Mouse (Mus musculus) forebrain, embryonic 13.5 days (tissue): Measurements from ENCODE around the gene Cplx2. TPM values are rescaled to one million over a fixed set of nuclear protein-coding genes. Genes with fewer than 3 reads are reported as not detected.

ENCODE experiments used
- ATAC-seq: fragments of 200-750 bp; cut with Nextera tagmentation; 2 replicates; pipeline ENCODE4 v1.8.0; 2017
- H3K27ac ChIP-seq: fragments of 300-500 bp; sonication (generic); 2 replicates; pipeline ENCODE4 v1.5.1; 2015; ENCODE audit warnings: inconsistent platforms, mild to moderate bottlenecking, moderate library complexity
- H3K27me3 ChIP-seq: fragments of 300-500 bp; sonication (generic); 2 replicates; pipeline ENCODE4 v1.6.1; 2015; ENCODE audit warnings: mild to moderate bottlenecking, inconsistent platforms
- H3K36me3 ChIP-seq: fragments of 300-500 bp; sonication (generic); 2 replicates; pipeline ENCODE4 v1.6.1; 2015; ENCODE audit warnings: mild to moderate bottlenecking, inconsistent platforms; ENCODE audit not compliant: poor library complexity, severe bottlenecking
- H3K4me1 ChIP-seq: fragments of 300-500 bp; sonication (generic); 2 replicates; pipeline ENCODE4 v1.6.1; 2015; ENCODE audit warnings: inconsistent platforms
- H3K4me2 ChIP-seq: fragments of 300-500 bp; sonication (generic); 2 replicates; pipeline ENCODE4 v1.6.1; 2015; ENCODE audit warnings: inconsistent platforms, mild to moderate bottlenecking, moderate library complexity
- H3K4me3 ChIP-seq: fragments of 300-500 bp; sonication (generic); 2 replicates; pipeline ENCODE4 v1.5.1; 2015; ENCODE audit warnings: mild to moderate bottlenecking, inconsistent platforms
- H3K9ac ChIP-seq: fragments of 300-500 bp; sonication (generic); 2 replicates; pipeline ENCODE4 v1.6.1; 2015; ENCODE audit warnings: mild to moderate bottlenecking, inconsistent platforms
- H3K9me3 ChIP-seq: fragments of 300-500 bp; sonication (generic); replicated peaks from 2 replicates; pipeline ENCODE4 v1.6.1; 2016; ENCODE audit warnings: inconsistent platforms
- WGBS: fragments of 180-500 bp; shearing (Covaris S2); methylation state at CpG from one replicate; pipeline ENCODE4 v1.1.7; 2015; 5-methylcytosine and 5-hydroxymethylcytosine counted together
- polyA plus RNA-seq: library from polyadenylated mRNA; unstranded; fragments of >200 nt; fragmentation: Nextera tagmentation; extraction: Ambion mirVana; gene quantifications from 2 replicates; pipeline ENCODE4 v1.2.1, GENCODE M21; 2015

Gene Cplx2
- polyA plus RNA-seq, 1 experiment from 2014 or later, result 20.0 TPM

- Histone ChIP-seq H3K9me3 (no peaks in the 10 kb centered on the region), H3K4me2 (no peak overlapping the region; the same call in 1 of the 2 replicates), H3K27ac (peak overlapping the region; percentile 25; the same call in 1 of the 2 replicates), H3K9ac (0 out of 2 replicates have a peak overlapping the region, but pooled peaks have one; percentile 3), H3K27me3 (no peaks in the 10 kb centered on the region), H3K4me1 (peaks cover 58% of the 10 kb centered on the region), H3K4me3 (no peak overlapping the region), H3K36me3 (0 out of 2 replicates have a peak, but pooled peaks cover 1% of the 10 kb centered on the region)
- ATAC-seq, result no peak
- 54% methylated on average over 19 of the region's 19 CpGs for WGBS
Observed at GRCm38 (mm10) chr13:54385008-54386004, 14.2 kb downstream of the Cplx2 start.

GRCm38 (mm10) chr13:54389971-54390564, 18.9 kb downstream of the Cplx2 start:
- Histone ChIP-seq H3K4me3 (no peak overlapping the region), H3K4me1 (peaks cover 60% of the 10 kb centered on the region), H3K9me3 (no peaks in the 10 kb centered on the region), H3K4me2 (no peak overlapping the region), H3K27ac (peak overlapping the region; percentile 83), H3K9ac (no peak overlapping the region), H3K27me3 (no peaks in the 10 kb centered on the region), H3K36me3 (no peaks in the 10 kb centered on the region)
- 40% methylated on average over 8 of the region's 8 CpGs for WGBS
- ATAC-seq, result peak; percentile 81

- WGBS, result 80% methylated on average over 7 of the region's 7 CpGs
Observed at GRCm38 (mm10) chr13:54390565-54391013, 19.4 kb downstream of the Cplx2 start.

GRCm38 (mm10) chr13:54391313-54391712, 20.2 kb downstream of the Cplx2 start:
- WGBS, result 84% methylated on average over 4 of the region's 4 CpGs
- H3K4me2 ChIP-seq, result no peak overlapping the region
- 0 out of 2 replicates have a peak, but pooled peaks have one; percentile 20 for ATAC-seq
- H3K36me3 ChIP-seq, result no peaks in the 10 kb centered on the region
- H3K9me3 ChIP-seq, result no peaks in the 10 kb centered on the region
- no peak overlapping the region for H3K4me3 ChIP-seq
- H3K27ac ChIP-seq, result peak overlapping the region; percentile 83
- no peak overlapping the region for H3K9ac ChIP-seq
- peaks cover 47% of the 10 kb centered on the region for H3K4me1 ChIP-seq
- no peaks in the 10 kb centered on the region for H3K27me3 ChIP-seq

More at GRCm38 (mm10) chr13:54390565-54391013, 19.4 kb downstream of the Cplx2 start:
- Histone ChIP-seq H3K9ac (no peak overlapping the region), H3K9me3 (no peaks in the 10 kb centered on the region), H3K4me3 (no peak overlapping the region), H3K27me3 (no peaks in the 10 kb centered on the region), H3K4me1 (peaks cover 54% of the 10 kb centered on the region), H3K36me3 (no peaks in the 10 kb centered on the region), H3K27ac (peak overlapping the region; percentile 83), H3K4me2 (no peak overlapping the region)
- peak; percentile 75 for ATAC-seq

- Histone ChIP-seq H3K9ac (no peak overlapping the region), H3K27me3 (no peaks in the 10 kb centered on the region), H3K27ac (no peak overlapping the region), H3K9me3 (no peaks in the 10 kb centered on the region), H3K4me3 (no peak overlapping the region), H3K36me3 (no peaks in the 10 kb centered on the region), H3K4me2 (no peak overlapping the region), H3K4me1 (peaks cover 16% of the 10 kb centered on the region; the same call in 1 of the 2 replicates)
- ATAC-seq, result no peak
- 58% methylated on average over 4 of the region's 4 CpGs for WGBS
Observed at GRCm38 (mm10) chr13:54397069-54397468, 25.9 kb downstream of the Cplx2 start.

GRCm38 (mm10) chr13:54400565-54401179, 29.5 kb downstream of the Cplx2 start:
- no peak for ATAC-seq
- peaks cover 40% of the 10 kb centered on the region for H3K4me1 ChIP-seq
- H3K9ac ChIP-seq, result no peak overlapping the region
- H3K27me3 ChIP-seq, result no peaks in the 10 kb centered on the region
- H3K4me3 ChIP-seq, result no peak overlapping the region
- H3K36me3 ChIP-seq, result no peaks in the 10 kb centered on the region
- 71% methylated on average over 7 of the region's 7 CpGs for WGBS
- H3K9me3 ChIP-seq, result no peaks in the 10 kb centered on the region; the same call in 1 of the 2 replicates
- no peak overlapping the region for H3K4me2 ChIP-seq
- H3K27ac ChIP-seq, result peak overlapping the region; percentile 36; the same call in 1 of the 2 replicates

GRCm38 (mm10) chr13:54401180-54401569, 30.0 kb downstream of the Cplx2 start:
- Histone ChIP-seq H3K27ac (no peak overlapping the region), H3K27me3 (no peaks in the 10 kb centered on the region), H3K4me2 (no peak overlapping the region), H3K4me1 (peaks cover 40% of the 10 kb centered on the region), H3K4me3 (no peak overlapping the region), H3K9me3 (no peaks in the 10 kb centered on the region; the same call in 1 of the 2 replicates), H3K36me3 (no peaks in the 10 kb centered on the region), H3K9ac (no peak overlapping the region)
- no peak for ATAC-seq
- WGBS, result 84% methylated on average over 5 of the region's 5 CpGs

- H3K9ac ChIP-seq, result no peak overlapping the region
- ATAC-seq, result no peak
- no peaks in the 10 kb centered on the region; the same call in 1 of the 2 replicates for H3K9me3 ChIP-seq
- no peaks in the 10 kb centered on the region for H3K36me3 ChIP-seq
- no peaks in the 10 kb centered on the region for H3K27me3 ChIP-seq
- no peak overlapping the region for H3K4me2 ChIP-seq
- no peak overlapping the region for H3K4me3 ChIP-seq
- peak overlapping the region; percentile 44; the same call in 1 of the 2 replicates for H3K27ac ChIP-seq
- 64% methylated on average over 4 of the region's 4 CpGs for WGBS
- H3K4me1 ChIP-seq, result peaks cover 32% of the 10 kb centered on the region
Observed at GRCm38 (mm10) chr13:54402346-54402745, 31.2 kb downstream of the Cplx2 start.

- peak overlapping the region; percentile 18; the same call in 1 of the 2 replicates for H3K4me2 ChIP-seq
- ATAC-seq, result no peak
- peak overlapping the region; percentile 68 for H3K27ac ChIP-seq
- no peak overlapping the region for H3K9ac ChIP-seq
- H3K9me3 ChIP-seq, result no peaks in the 10 kb centered on the region; the same call in 1 of the 2 replicates
- no peak overlapping the region for H3K4me3 ChIP-seq
- no peaks in the 10 kb centered on the region for H3K27me3 ChIP-seq
- peaks cover 32% of the 10 kb centered on the region for H3K4me1 ChIP-seq
- no peaks in the 10 kb centered on the region for H3K36me3 ChIP-seq
- 30% methylated on average over 17 of the region's 17 CpGs for WGBS
Observed at GRCm38 (mm10) chr13:54403224-54404070, 32.3 kb downstream of the Cplx2 start.

- no peaks in the 10 kb centered on the region for H3K36me3 ChIP-seq
- WGBS, result 28% methylated on average over 3 of the region's 3 CpGs
Observed at GRCm38 (mm10) chr13:54404205-54404604, 33.1 kb downstream of the Cplx2 start.

GRCm38 (mm10) chr13:54405805-54406204, 34.7 kb downstream of the Cplx2 start:
- Histone ChIP-seq H3K4me2 (no peak overlapping the region), H3K4me1 (peaks cover 28% of the 10 kb centered on the region), H3K27ac (no peak overlapping the region), H3K9me3 (no peaks in the 10 kb centered on the region; the same call in 1 of the 2 replicates), H3K27me3 (no peaks in the 10 kb centered on the region), H3K36me3 (no peaks in the 10 kb centered on the region), H3K9ac (no peak overlapping the region), H3K4me3 (no peak overlapping the region)
- 74% methylated on average over 2 of the region's 2 CpGs for WGBS
- ATAC-seq, result no peak

More at GRCm38 (mm10) chr13:54404205-54404604, 33.1 kb downstream of the Cplx2 start:
- H3K9me3 ChIP-seq, result no peaks in the 10 kb centered on the region; the same call in 1 of the 2 replicates
- H3K27me3 ChIP-seq, result no peaks in the 10 kb centered on the region
- H3K9ac ChIP-seq, result no peak overlapping the region
- H3K4me2 ChIP-seq, result no peak overlapping the region
- H3K4me1 ChIP-seq, result peaks cover 32% of the 10 kb centered on the region
- H3K4me3 ChIP-seq, result no peak overlapping the region
- ATAC-seq, result no peak
- H3K27ac ChIP-seq, result peak overlapping the region; percentile 68
